Mouse (Mus musculus): ENCODE measurements at regions not wholly inside any gene's neighbourhood (a gene's known extent, or its start where the extent isn't known, plus 50 kb on each side); places are given as distances from the start of the nearest gene placed in this dataset.
"Not testable (repeated sequence)": the region's sequence is repeated elsewhere in the genome, so short reads cannot be mapped to it uniquely, and the experiment has no call there.

- no peak for DNase-seq (ENCODE audit: low read depth, low spot score)
These were observed 58.8 kb downstream of the Emx2 start for GRCm38 (mm10) chr19:59516957-59517356.

DNA sequence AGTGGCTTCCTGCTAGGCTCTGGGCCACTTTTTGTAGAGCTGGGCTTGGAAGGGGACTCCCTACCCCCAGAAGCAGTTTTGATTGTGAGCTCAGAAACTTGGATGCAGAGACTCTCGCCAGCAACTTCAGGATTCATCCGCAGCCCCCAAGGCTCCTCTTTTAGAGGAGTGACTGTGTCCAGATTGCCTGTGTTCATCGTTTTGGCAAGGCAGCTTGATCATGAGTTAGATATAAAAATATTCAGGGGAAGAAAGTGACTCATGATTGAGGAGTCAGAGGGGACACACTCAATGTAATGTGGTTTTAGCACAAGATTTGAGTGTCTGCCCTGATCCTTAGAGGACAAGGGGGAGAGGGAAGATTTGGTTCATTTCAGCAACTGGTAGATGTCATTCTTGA lies 61.0 kb downstream of the Emx2 start:
- DNase-seq (ENCODE audit: low read depth, low spot score): peak; percentile 68

- DNase-seq (ENCODE audit: low read depth, low spot score): no peak
These were observed 64.0 kb downstream of the Emx2 start for GRCm38 (mm10) chr19:59522176-59522575.

DNA sequence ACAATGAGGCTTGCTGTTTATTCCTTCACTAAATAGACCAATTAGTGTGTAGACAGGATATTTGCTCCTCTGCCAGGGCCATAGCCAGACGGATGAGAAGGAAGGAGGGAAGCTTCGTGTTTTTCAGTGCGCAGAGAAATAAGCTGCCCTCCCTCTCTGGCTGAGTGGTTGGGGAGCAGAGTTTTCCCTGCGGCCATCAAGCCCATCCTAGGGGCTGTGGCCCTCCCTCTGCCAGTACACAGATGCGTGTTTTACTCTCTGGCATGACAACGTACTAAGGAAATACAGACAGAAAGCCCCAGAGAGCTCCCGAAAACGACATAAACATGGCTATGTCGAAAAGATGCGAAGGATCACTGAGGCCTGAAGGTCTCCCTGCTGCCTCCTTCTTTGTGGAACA lies 65.2 kb downstream of the Emx2 start:
- DNase-seq (ENCODE audit: low read depth, low spot score): no peak

GRCm38 (mm10) chr19:59564101-59564500 lies 105.9 kb downstream of the Emx2 start:
- DNase-seq (ENCODE audit: low read depth, low spot score): no peak

DNA sequence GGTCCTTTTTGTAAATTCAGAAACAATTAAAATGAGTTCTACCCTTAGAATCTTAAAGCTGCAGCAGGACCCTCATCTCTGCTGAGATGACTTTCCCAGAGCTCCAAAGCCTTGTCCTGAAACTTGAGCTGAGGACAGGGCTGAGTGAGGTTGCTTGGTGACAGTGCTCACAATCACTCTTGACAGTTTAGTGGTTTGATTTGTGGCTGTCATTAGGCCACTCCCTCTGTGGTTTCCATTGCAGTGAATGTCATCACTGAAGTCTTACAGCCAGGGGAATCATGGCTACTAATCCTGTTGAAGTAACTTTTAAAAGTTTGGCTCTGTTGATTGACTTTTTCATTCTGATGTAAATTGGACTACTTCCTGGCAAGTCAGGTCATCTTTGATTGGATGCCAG lies 110.7 kb downstream of the Emx2 start:
- peak; percentile 50 for DNase-seq (ENCODE audit: low read depth, low spot score)

GRCm38 (mm10) chr19:59569590-59569989 lies 111.4 kb downstream of the Emx2 start:
- not testable (repeated sequence) for DNase-seq (ENCODE audit: low read depth, low spot score)

GRCm38 (mm10) chr19:59574346-59574745 lies 116.2 kb downstream of the Emx2 start:
- DNase-seq (ENCODE audit: low read depth, low spot score): no peak

- DNase-seq (ENCODE audit: low read depth, low spot score): no peak
These were observed 119.7 kb downstream of the Emx2 start for GRCm38 (mm10) chr19:59577886-59578285.

DNA sequence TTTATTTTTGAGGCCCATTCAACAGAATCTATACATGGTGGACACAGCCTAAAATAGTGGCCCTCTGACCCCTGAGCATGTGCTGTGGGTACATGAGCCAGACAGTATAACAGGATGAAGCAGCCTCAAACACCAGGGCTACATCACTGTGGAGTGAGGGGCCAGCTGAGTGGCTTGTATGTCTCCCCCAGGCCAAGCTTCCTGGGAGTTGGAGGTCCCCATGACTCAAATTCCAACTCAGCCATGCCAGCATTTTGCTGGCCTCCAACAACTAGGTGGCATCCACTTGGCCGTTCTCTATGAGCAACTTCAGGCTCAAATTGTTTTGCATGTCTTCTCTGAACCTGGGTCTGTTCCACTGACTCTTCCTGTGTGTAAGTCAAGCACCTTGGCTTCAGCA lies 121.5 kb downstream of the Emx2 start:
- no peak for DNase-seq (ENCODE audit: low read depth, low spot score)

DNA sequence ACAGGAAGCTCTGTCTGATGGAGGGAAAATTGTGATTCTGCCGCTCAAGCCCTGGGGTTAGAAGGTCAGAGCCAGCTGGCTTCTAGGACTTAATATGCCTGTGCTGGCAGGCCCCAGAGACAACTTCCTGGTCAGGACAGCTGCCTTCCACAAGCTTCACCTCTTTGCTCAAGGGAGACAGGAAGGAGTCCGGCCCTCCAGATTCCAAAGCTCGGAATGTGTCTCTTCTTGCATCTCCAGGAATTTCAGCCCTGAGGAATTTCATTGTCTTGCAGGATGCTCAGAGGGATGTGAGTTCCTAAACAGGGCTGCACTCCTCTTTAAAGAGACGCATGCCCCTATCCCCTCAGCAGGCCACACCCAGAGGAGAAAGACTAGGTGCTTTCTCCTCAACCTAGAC lies 127.7 kb downstream of the Emx2 start:
- peak; percentile 21 for DNase-seq (ENCODE audit: low read depth, low spot score)

DNA sequence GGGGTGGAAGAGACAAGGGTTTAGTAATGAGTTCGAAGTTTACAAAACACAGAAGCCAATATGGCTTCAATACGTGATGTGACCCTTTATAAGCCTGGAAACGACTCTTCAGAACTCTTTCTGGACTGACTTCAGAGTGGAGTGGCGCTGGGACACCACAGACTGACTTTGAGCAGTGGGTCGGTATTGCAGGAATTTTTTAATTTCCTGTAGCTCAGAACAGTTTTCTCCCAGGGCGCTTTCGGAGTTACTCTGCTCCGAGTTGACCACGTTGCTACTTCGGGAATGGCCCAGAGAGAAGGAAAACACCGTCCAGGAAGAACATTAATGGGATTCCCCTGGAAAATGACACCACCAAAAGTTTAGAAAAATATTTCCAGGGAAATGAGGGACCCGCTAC lies 129.1 kb downstream of the Emx2 start:
- no peak for DNase-seq (ENCODE audit: low read depth, low spot score)

DNA sequence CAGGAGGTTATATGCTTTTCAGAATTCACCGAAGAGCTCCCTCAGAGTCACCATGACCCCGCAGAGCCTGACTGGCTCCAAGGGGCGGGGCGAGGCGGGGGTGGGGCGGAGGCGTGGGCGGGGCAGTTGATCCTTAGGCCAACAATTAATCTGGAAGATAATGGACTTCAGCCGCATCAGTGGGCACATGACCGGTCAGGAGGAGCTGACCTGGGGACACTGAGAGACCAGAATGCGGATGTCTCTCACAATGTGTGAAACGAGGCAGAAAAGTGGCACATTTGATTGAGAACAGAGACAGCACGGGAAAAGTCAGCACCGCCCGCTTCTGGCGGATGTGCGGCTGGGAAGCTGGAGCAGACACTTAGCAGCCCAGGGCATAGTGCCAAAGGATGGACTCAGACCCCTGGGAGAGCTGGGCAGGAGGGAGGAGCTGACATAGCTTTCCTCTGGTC lies 129.9 kb downstream of the Emx2 start:
- DNase-seq (ENCODE audit: low read depth, low spot score): no peak

DNA sequence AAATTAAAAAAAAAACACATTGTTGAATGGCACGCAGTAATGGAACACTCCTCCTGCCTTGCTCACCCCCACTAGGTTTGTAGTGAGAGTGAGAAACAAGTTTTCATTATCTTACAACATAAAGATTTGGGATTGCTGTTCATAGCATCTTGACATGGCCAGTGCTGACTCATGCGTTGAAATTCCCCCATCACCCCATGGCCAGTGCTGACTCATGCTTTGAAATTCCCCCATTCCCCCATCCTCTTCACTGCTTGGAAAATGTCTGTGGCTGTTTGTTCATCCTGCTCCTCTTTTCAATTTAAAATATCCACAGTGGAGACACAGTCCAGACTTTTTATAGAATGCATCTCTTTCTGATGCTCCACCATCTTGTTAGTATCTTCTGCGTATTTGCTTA lies 131.8 kb downstream of the Emx2 start:
- DNase-seq (ENCODE audit: low read depth, low spot score): peak; percentile 69

DNA sequence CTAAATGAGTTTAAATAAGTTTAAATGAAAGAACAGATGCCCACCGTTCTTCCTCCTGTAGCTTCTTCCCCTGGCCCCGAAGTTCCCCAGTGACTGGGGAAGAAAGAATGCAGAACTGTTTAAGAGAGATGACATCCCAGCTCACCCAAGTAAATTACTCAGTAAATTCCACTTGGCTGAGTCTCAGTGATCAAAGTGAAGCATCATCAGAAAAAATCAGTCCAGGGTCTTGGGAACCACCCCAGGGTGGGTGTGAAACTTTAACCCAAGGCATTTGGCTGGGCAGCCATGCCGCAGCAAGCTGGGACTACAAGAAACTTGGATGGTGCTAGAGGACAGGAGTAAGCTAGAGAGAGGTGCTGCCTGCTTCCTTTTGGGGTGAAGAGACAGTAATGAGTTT lies 133.9 kb downstream of the Emx2 start:
- peak; percentile 50 for DNase-seq (ENCODE audit: low read depth, low spot score)

- no peak for DNase-seq (ENCODE audit: low read depth, low spot score)
These were observed 166.2 kb downstream of the Emx2 start for GRCm38 (mm10) chr19:59624288-59624795.

- no peak for DNase-seq (ENCODE audit: low read depth, low spot score)
These were observed 169.5 kb downstream of the Emx2 start for GRCm38 (mm10) chr19:59627681-59628080.

- no peak for DNase-seq (ENCODE audit: low read depth, low spot score)
These were observed 170.4 kb downstream of the Emx2 start for GRCm38 (mm10) chr19:59628296-59629160.

GRCm38 (mm10) chr19:59629161-59629445 lies 170.9 kb downstream of the Emx2 start:
- DNase-seq (ENCODE audit: low read depth, low spot score): no peak

- no peak for DNase-seq (ENCODE audit: low read depth, low spot score)
These were observed 171.9 kb downstream of the Emx2 start for GRCm38 (mm10) chr19:59630095-59630494.

DNA sequence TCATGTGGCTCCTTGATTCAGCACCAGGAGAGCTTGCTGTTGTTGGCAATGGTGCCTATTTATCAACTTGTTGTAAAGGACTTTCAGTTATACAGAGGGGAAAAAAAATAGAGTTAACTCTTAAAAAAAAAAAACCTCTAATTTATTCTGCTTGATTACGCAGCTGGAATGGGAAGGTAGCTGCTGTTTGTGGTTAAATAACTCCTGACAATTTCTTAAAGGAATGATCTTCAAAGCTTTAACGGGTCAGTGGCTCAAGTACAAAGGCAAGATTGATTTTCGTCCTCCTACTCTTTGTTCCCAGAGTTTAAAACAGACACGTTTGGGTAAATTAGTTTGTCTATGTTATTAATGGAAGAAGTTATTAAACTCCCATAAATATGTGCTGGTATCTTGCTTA lies 172.5 kb downstream of the Emx2 start:
- no peak for DNase-seq (ENCODE audit: low read depth, low spot score)

DNA sequence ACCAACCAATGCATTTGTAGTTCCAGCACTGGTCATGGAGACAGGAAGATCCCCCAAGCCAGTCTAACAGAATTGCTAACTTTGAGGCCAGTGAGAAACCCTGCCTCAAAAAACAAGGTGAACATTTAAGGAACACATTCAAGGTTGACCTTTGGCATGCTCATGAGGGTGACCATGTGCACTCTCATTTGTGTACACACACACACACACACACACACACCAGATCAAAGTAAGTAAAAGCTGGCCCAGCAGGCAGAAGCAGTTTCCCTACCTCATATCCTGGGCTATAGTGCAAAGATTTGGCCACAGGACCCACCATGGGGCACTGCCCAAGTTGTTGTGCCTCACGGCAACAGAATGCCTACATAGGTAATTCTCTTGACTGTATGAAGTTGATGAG lies 173.4 kb downstream of the Emx2 start:
- DNase-seq (ENCODE audit: low read depth, low spot score): no peak

- no peak for DNase-seq (ENCODE audit: low read depth, low spot score)
These were observed 178.1 kb downstream of the Emx2 start for GRCm38 (mm10) chr19:59636271-59636670.

GRCm38 (mm10) chr19:59642606-59643005 lies 184.4 kb downstream of the Emx2 start:
- DNase-seq (ENCODE audit: low read depth, low spot score): no peak
